Mouse (Mus musculus) liver, embryonic 14.5 days (tissue): ENCODE measurements around the gene Mal. TPM values are rescaled to one million over a fixed set of nuclear protein-coding genes. Genes with fewer than 3 reads are reported as not detected.

Source experiments
- ATAC-seq: fragments of 200-750 bp; cut with Nextera tagmentation; 2 replicates; pipeline ENCODE4 v1.8.0; 2017; ENCODE audit warnings: moderate number of reproducible peaks, mild to moderate bottlenecking, moderate library complexity; ENCODE audit not compliant: insufficient read depth
- DNase-seq, 3 experiments: peaks; one replicate each; pipeline ENCODE4 v3.0.0-alpha.2; 2012 to 2013; ENCODE audit warnings: low read depth in 3 of 3, low spot score in 3 of 3
- H3K27ac ChIP-seq: fragments of 300-500 bp; sonication (generic); 2 replicates; pipeline ENCODE4 v1.5.1; 2014; ENCODE audit warnings: moderate library complexity, mild to moderate bottlenecking, control low read depth, inconsistent platforms
- H3K27me3 ChIP-seq: fragments of 300-500 bp; sonication (generic); 2 replicates; pipeline ENCODE4 v1.6.1; 2014; ENCODE audit warnings: mild to moderate bottlenecking, low read length, moderate library complexity; ENCODE audit not compliant: control insufficient read depth, insufficient read depth
- H3K36me3 ChIP-seq: fragments of 300-500 bp; sonication (generic); replicated peaks from 2 replicates; pipeline ENCODE4 v1.6.1; 2014; ENCODE audit warnings: low read depth; ENCODE audit not compliant: control insufficient read depth, insufficient read depth
- H3K4me1 ChIP-seq, 2 experiments: fragments of 200-500 bp in 1 of 2; fragments of 300-500 bp in 1 of 2; sonication (generic) in 1 of 2; replicated peaks; 2 replicates each; pipeline ENCODE4 v1.6.1; 2012 to 2014; ENCODE audit warnings: antibody characterized with exemption in 1 of 2, inconsistent platforms in 1 of 2, low read length in 1 of 2; ENCODE audit not compliant: control insufficient read depth in 2 of 2, insufficient read depth in 2 of 2
- H3K4me2 ChIP-seq: fragments of 300-500 bp; sonication (generic); 2 replicates; pipeline ENCODE4 v1.6.1; 2014; ENCODE audit warnings: low read depth, mild to moderate bottlenecking, control low read depth, moderate library complexity
- H3K4me3 ChIP-seq, 2 experiments: fragments of 200-500 bp in 1 of 2; fragments of 300-500 bp in 1 of 2; sonication (generic) in 1 of 2; 2 replicates each; pipeline ENCODE4 v1.5.1; 2012 to 2014; ENCODE audit warnings: low read depth in 2 of 2, low read length in 2 of 2, mild to moderate bottlenecking in 2 of 2, control low read depth in 1 of 2, inconsistent platforms in 1 of 2, moderate library complexity in 1 of 2; ENCODE audit not compliant: insufficient read depth in 1 of 2
- H3K9ac ChIP-seq: fragments of 300-500 bp; sonication (generic); replicated peaks from 2 replicates; pipeline ENCODE4 v1.6.1; 2014; ENCODE audit warnings: mild to moderate bottlenecking, control low read depth, moderate library complexity
- H3K9me3 ChIP-seq: fragments of 300-500 bp; sonication (generic); 2 replicates; pipeline ENCODE4 v1.6.1; 2016; ENCODE audit warnings: low read length, mixed read lengths; ENCODE audit not compliant: control insufficient read depth
- CTCF ChIP-seq: IDR thresholded peaks from 2 replicates; pipeline ENCODE4 v1.5.1; 2016; ENCODE audit warnings: antibody characterized with exemption, low read depth, control low read depth
- EP300 ChIP-seq: IDR thresholded peaks from 2 replicates; pipeline ENCODE4 v1.6.1; 2016; ENCODE audit warnings: antibody characterized with exemption, low read depth
- WGBS: fragments of 180-500 bp; shearing (Covaris S2); extraction: QIAGEN DNeasy Blood & Tissue Kit; methylation state at CpG from one replicate; pipeline ENCODE4 v1.1.7; 2014; ENCODE audit not compliant: insufficient replicate concordance; 5-methylcytosine and 5-hydroxymethylcytosine counted together
- polyA plus RNA-seq, 2 experiments: library from polyadenylated mRNA; depleted of rRNA in 1 of 2; stranded (reverse) in 1 of 2; unstranded in 1 of 2; fragments of >200 nt; fragmentation: Nextera tagmentation in 1 of 2; extraction: Ambion mirVana in 1 of 2; gene quantifications; 2 replicates each; pipeline versions ENCODE4 v1.2.1 to v1.2.3; 2012 to 2014

Gene Mal
- polyA plus RNA-seq, 2 experiments, result 0.03 to 0.06 TPM

GRCm38 (mm10) chr2:127590204-127590603 lies 66.3 kb downstream of the Mal start:
- no peak for DNase-seq
- no peak overlapping the region for H3K27ac ChIP-seq

GRCm38 (mm10) chr2:127588897-127589296 lies 67.6 kb downstream of the Mal start:
- Histone ChIP-seq H3K27ac (no peak overlapping the region), H3K27me3 (no peaks in the 10 kb centered on the region), H3K9ac (no peak overlapping the region), H3K4me3 (no peak overlapping the region), H3K4me2 (peak overlapping the region; percentile 76; the same call in 1 of the 2 replicates), H3K4me1 (peaks cover 0 to 21% of the 10 kb centered on the region in 2 experiments; a peak in 3 of 4 replicates), H3K36me3 (no peaks in the 10 kb centered on the region), H3K9me3 (no peaks in the 10 kb centered on the region)
- WGBS, result 72% methylated on average over 9 of the region's 9 CpGs
- no peak for TF ChIP-seq EP300
- TF ChIP-seq CTCF, result no peak
- DNase-seq, result no peak
- no peak for ATAC-seq

More at GRCm38 (mm10) chr2:127590204-127590603, 66.3 kb downstream of the Mal start:
- peaks cover 6% of the 10 kb centered on the region for H3K36me3 ChIP-seq
- no peaks in the 10 kb centered on the region for H3K27me3 ChIP-seq
- TF ChIP-seq EP300 (no peak), CTCF (no peak)
- peak overlapping the region; percentile 15; the same call in 1 of the 2 replicates for H3K4me2 ChIP-seq
- 74% methylated on average over 15 of the region's 15 CpGs for WGBS
- no peak overlapping the region for H3K4me3 ChIP-seq
- no peaks in the 10 kb centered on the region for H3K9me3 ChIP-seq
- no peak for ATAC-seq
- peaks cover 0 to 18% of the 10 kb centered on the region in 2 experiments; a peak in 2 of 4 replicates for H3K4me1 ChIP-seq
- H3K9ac ChIP-seq, result no peak overlapping the region

- H3K4me3 ChIP-seq, result peak overlapping the region; percentile 69 to 94
- DNase-seq (no peak), ATAC-seq (peak; percentile 44; the same call in 1 of the 2 replicates)
- H3K4me1 ChIP-seq, result peaks cover 0 to 21% of the 10 kb centered on the region in 2 experiments; a peak in 3 of 4 replicates
- TF ChIP-seq CTCF, result no peak
- no peak for TF ChIP-seq EP300
- H3K4me2 ChIP-seq, result peak overlapping the region; percentile 76
- no peaks in the 10 kb centered on the region for H3K9me3 ChIP-seq
- WGBS, result 0% methylated on average over 22 of the region's 22 CpGs
- H3K36me3 ChIP-seq, result no peaks in the 10 kb centered on the region
- H3K27ac ChIP-seq, result peak overlapping the region; percentile 74; the same call in 1 of the 2 replicates
- peak overlapping the region; percentile 91 for H3K9ac ChIP-seq
- no peaks in the 10 kb centered on the region for H3K27me3 ChIP-seq
These were observed 69.0 kb downstream of the Mal start for GRCm38 (mm10) chr2:127587514-127587844.

- Histone ChIP-seq H3K4me3 (peak within 1 kb of the TSS; percentile 69 to 94), H3K4me2 (peak within 1 kb of the TSS; percentile 76), H3K36me3 (no peaks in the 10 kb centered on the region), H3K27ac (peak within 1 kb of the TSS; percentile 74), H3K9me3 (no peaks in the 10 kb centered on the region), H3K9ac (peak within 1 kb of the TSS; percentile 91), H3K27me3 (no peaks in the 10 kb centered on the region), H3K4me1 (peaks cover 0 to 21% of the 10 kb centered on the region in 2 experiments; a peak in 3 of 4 replicates)
- 4% methylated on average over 39 of the region's 39 CpGs for WGBS
- DNase-seq (peak; percentile 50 to 68 (median 66)), ATAC-seq (peak; percentile 84)
- peak; percentile 19; the same call in 1 of the 2 replicates for TF ChIP-seq CTCF
- TF ChIP-seq EP300, result peak; percentile 67
These were observed 69.6 kb downstream of the Mal start, which contains the start of the genes Zfp661 and Mrps5 for GRCm38 (mm10) chr2:127586694-127587513. TSS of gene Zfp661 (minus strand) at chr2:127587094. TSS of gene Mrps5 (plus strand) at chr2:127587222.

- H3K9me3 ChIP-seq, result no peaks in the 10 kb centered on the region
- H3K4me2 ChIP-seq, result peak overlapping the region; percentile 91
- peaks cover 0 to 21% of the 10 kb centered on the region in 2 experiments; a peak in 3 of 4 replicates for H3K4me1 ChIP-seq
- H3K9ac ChIP-seq, result peak overlapping the region; percentile 44
- H3K27ac ChIP-seq, result no peak overlapping the region
- H3K4me3 ChIP-seq, result peak overlapping the region; percentile 55 to 58
- H3K36me3 ChIP-seq, result no peaks in the 10 kb centered on the region
- TF ChIP-seq EP300 (no peak), CTCF (peak; percentile 14; the same call in 1 of the 2 replicates)
- under 1% methylated on average over 24 of the region's 24 CpGs for WGBS
- no peaks in the 10 kb centered on the region for H3K27me3 ChIP-seq
- ATAC-seq (peak; percentile 75), DNase-seq (peak; percentile 84 to 88 (median 85))
These were observed 72.0 kb downstream of the Mal start for GRCm38 (mm10) chr2:127584436-127584858.

Other genes with a start within 250 kb of the Mal start
- gene Gpat2, start 231.5 kb downstream of the Mal start, polyA plus RNA-seq (2012; rRNA removed), result 0.26 and 0.45 TPM in 2 replicates
- gene Gpat2, start 231.5 kb downstream of the Mal start, polyA plus RNA-seq (2014; fragmentation: Nextera tagmentation; extraction: Ambion mirVana), result 0.32 and 0.33 TPM in 2 replicates
- gene Fahd2a, start 212.1 kb downstream of the Mal start, polyA plus RNA-seq (2012; rRNA removed), result 6.8 and 7.9 TPM in 2 replicates
- gene Fahd2a, start 212.1 kb downstream of the Mal start, polyA plus RNA-seq (2014; fragmentation: Nextera tagmentation; extraction: Ambion mirVana), result 15.1 and 20.0 TPM in 2 replicates
- gene Kcnip3, start 134.6 kb downstream of the Mal start, polyA plus RNA-seq (2012; rRNA removed), result 0.36 and 0.38 TPM in 2 replicates
- gene Kcnip3, start 134.6 kb downstream of the Mal start, polyA plus RNA-seq (2014; fragmentation: Nextera tagmentation; extraction: Ambion mirVana), result 0.42 and 0.59 TPM in 2 replicates
- gene Prom2, start 115.2 kb downstream of the Mal start, polyA plus RNA-seq (2012; rRNA removed), result 0.01 TPM in 1 of 2 replicates, not detected in the other
- not detected in 2 replicates for gene Prom2, start 115.2 kb downstream of the Mal start, polyA plus RNA-seq (2014; fragmentation: Nextera tagmentation; extraction: Ambion mirVana)
- gene Zfp661, start 69.6 kb downstream of the Mal start, polyA plus RNA-seq (2012; rRNA removed), result 1.0 and 1.1 TPM in 2 replicates
- 0.83 and 0.86 TPM in 2 replicates for gene Zfp661, start 69.6 kb downstream of the Mal start, polyA plus RNA-seq (2014; fragmentation: Nextera tagmentation; extraction: Ambion mirVana)
- 25.2 and 46.4 TPM in 2 replicates for gene Mrps5, start 69.5 kb downstream of the Mal start, polyA plus RNA-seq (2012; rRNA removed)
- gene Mrps5, start 69.5 kb downstream of the Mal start, polyA plus RNA-seq (2014; fragmentation: Nextera tagmentation; extraction: Ambion mirVana), result 80.1 and 80.3 TPM in 2 replicates
- 0.02 and 0.06 TPM in 2 replicates for gene Mall, start 73.2 kb upstream of the Mal start, polyA plus RNA-seq (2012; rRNA removed)
- gene Mall, start 73.2 kb upstream of the Mal start, polyA plus RNA-seq (2014; fragmentation: Nextera tagmentation; extraction: Ambion mirVana), result not detected in 2 replicates
- gene Nphp1, start 132.2 kb upstream of the Mal start, polyA plus RNA-seq (2012; rRNA removed), result 2.9 and 4.9 TPM in 2 replicates
- gene Nphp1, start 132.2 kb upstream of the Mal start, polyA plus RNA-seq (2014; fragmentation: Nextera tagmentation; extraction: Ambion mirVana), result 5.5 and 6.8 TPM in 2 replicates
- gene Mtln, start 135.8 kb upstream of the Mal start, polyA plus RNA-seq (2012; rRNA removed), result 9.8 and 24.3 TPM in 2 replicates
- 25.4 and 28.1 TPM in 2 replicates for gene Mtln, start 135.8 kb upstream of the Mal start, polyA plus RNA-seq (2014; fragmentation: Nextera tagmentation; extraction: Ambion mirVana)
- 10.8 and 17.0 TPM in 2 replicates for gene Bub1, start 175.2 kb upstream of the Mal start, polyA plus RNA-seq (2012; rRNA removed)
- 11.5 and 14.5 TPM in 2 replicates for gene Bub1, start 175.2 kb upstream of the Mal start, polyA plus RNA-seq (2014; fragmentation: Nextera tagmentation; extraction: Ambion mirVana)
- gene Acoxl, start 182.2 kb upstream of the Mal start, polyA plus RNA-seq (2012; rRNA removed), result not detected in 2 replicates
- gene Acoxl, start 182.2 kb upstream of the Mal start, polyA plus RNA-seq (2014; fragmentation: Nextera tagmentation; extraction: Ambion mirVana), result not detected in 2 replicates